Mouse (Mus musculus) testis, adult 2 months (tissue): Measurements from ENCODE around the gene Slc4a4.

Source experiments
- CTCF ChIP-seq: fragments of 200-500 bp; IDR thresholded peaks from 2 replicates; pipeline ENCODE4 v1.5.1; 2012; ENCODE audit warnings: low read depth, mild to moderate bottlenecking, inconsistent platforms, low read length, moderate library complexity; ENCODE audit not compliant: control insufficient read depth, insufficient read depth, insufficient replicate concordance
- POLR2A ChIP-seq: fragments of 200-500 bp; IDR thresholded peaks from 2 replicates; pipeline ENCODE4 v1.6.1; 2012; ENCODE audit warnings: low read depth, mild to moderate bottlenecking, inconsistent platforms, low read length, moderate library complexity; ENCODE audit not compliant: control insufficient read depth

- no peak for TF ChIP-seq CTCF
- TF ChIP-seq POLR2A = no peak
Observed at GRCm38 (mm10) chr5:88885503-88885902, 1.1 kb upstream of the Slc4a4 start.
